Mouse (Mus musculus): ENCODE measurements around the gene Taf4. TPM values are rescaled to one million over a fixed set of nuclear protein-coding genes. Genes with fewer than 3 reads are reported as not detected.

The Taf4 gene
- total RNA-seq, 2 experiments from 2014 or later: 19.5 to 20.9 TPM

GRCm38 (mm10) chr2:179986437-179987022 is 10.1 kb upstream of the Taf4 start:
- intact Hi-C loops (cut with DNase I): no loop called here
- DNase-seq (ENCODE audit: extremely low spot score in 1 of 2, low spot score in 2 of 2): no peak

- no peak for DNase-seq (ENCODE audit: extremely low spot score in 1 of 2, low spot score in 2 of 2)
- intact Hi-C loops (cut with DNase I): no loop called here
Observed at GRCm38 (mm10) chr2:179985695-179986094, 9.2 kb upstream of the Taf4 start.

DNA sequence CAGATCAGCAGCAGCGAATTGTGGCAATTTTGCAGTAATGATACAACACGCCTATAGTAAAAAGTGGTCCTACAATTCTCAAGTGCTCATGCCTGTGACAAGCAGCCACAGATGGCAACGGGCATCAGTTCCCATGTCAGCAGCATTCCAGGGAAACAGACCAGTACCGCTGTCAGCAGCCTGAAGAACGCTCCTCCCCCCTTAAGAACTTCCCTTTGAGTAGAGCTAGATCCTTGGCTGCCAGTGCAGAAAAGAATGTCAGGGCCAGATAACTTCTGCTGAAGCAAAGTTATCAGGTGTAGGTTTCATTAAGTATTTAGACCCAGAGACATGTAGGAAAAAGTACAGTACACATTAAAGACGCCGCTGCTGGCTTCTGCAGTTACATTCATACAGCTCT is 8.4 kb upstream of the Taf4 start:
- DNase-seq (ENCODE audit: extremely low spot score in 1 of 2, low spot score in 2 of 2): no peak
- intact Hi-C loops (cut with DNase I): no loop called here

- DNase-seq (ENCODE audit: extremely low spot score in 1 of 2, low spot score in 2 of 2): no peak
- intact Hi-C loops (cut with DNase I): no loop called here
Observed at GRCm38 (mm10) chr2:179982715-179983114, 6.3 kb upstream of the Taf4 start.

- intact Hi-C loops (cut with DNase I): no loop called here
- no peak for DNase-seq (ENCODE audit: extremely low spot score in 1 of 2, low spot score in 2 of 2)
Observed at GRCm38 (mm10) chr2:179980616-179981015, 4.2 kb upstream of the Taf4 start.

DNA sequence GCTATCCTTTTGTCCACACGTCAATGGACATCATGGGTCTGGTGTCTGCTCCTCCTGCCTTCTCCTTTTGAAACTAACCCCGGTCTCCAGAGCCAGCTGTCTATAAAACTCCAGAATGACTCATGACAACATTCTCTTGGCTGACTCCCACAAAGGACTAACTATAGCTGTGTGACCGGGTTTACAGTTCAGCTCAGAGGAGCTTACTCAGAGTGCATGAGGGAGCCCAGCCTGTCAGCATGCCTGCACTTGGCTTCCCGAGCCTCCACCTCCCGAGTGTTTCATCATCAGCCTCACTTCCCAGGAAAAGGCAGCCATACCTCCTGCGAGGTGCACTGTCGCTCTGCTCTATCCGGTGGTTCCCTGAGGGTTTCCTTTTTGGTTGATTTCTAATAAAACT is 3.4 kb upstream of the Taf4 start:
- DNase-seq (ENCODE audit: extremely low spot score in 1 of 2, low spot score in 2 of 2): no peak
- intact Hi-C loops (cut with DNase I): loop anchor here (5.0 kb wide), 1 partner anchor 63 kb away; no protein-coding TSS in a partner anchor

DNA sequence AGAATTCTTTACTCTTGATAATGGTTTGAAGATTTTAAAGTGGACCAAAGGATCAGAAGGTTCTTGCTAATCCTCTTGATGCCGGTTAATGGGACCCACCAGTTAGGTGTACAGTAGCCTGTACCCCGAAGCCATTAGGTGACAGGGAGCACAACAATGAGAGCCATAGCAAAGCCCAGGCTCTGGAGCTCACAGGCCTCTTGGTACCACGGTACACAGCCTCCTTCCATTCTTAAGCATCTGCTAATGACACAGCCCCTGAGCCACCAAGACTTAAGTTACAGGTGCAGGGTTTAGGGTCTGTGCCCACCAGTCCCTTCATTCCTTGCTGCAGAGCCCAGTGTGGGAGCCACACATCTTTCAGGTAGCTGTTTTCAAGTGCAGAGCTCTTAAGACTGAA is 1.8 kb upstream of the Taf4 start:
- intact Hi-C loops (cut with DNase I): loop anchor here (5.0 kb wide), 1 partner anchor 61 kb away; no protein-coding TSS in a partner anchor
- DNase-seq (ENCODE audit: extremely low spot score in 1 of 2, low spot score in 2 of 2): no peak

DNA sequence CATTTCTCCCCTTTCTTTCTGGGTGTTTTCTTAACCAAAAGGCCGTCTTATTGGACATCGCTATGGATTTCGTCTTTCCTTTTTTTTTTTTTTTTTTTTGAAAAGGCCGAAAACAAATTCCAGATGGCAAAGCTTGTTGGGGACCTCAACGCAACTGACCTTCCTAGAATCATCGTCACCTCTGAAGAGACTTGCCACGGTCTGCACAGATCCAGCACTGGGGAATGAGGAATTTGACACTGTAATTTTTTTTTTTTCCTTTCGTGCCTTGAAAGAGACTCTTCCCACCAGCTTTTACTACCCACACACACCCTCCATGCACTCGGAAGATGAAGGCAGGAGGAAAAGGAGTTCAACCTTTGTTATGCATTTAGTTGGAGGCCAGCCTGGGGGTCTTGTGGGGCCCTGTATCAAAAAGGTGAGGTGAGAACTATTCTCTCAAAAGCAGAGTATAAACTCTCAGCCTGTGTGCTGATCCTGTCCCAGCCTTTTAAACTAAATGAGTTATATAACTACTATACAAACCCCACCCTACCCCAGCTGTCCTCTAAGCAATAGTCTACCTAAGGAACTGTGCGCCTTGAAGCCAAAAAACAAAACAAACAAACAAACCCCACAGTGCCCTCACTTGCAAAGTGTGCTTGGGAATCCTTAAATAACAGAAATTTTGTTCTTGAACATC is 1.0 kb upstream of the Taf4 start:
- intact Hi-C loops (cut with DNase I): loop anchor here (2.0 to 5.0 kb wide), 2 partner anchors 47 to 60 kb away; partner anchors contain the start of gene Lsm14b
- DNase-seq (ENCODE audit: extremely low spot score in 1 of 2, low spot score in 2 of 2): no peak

GRCm38 (mm10) chr2:179976295-179976627 is 185 bp downstream of the Taf4 start:
- intact Hi-C loops (cut with DNase I): loop anchor here (2.0 to 5.0 kb wide), 2 partner anchors 49 to 59 kb away; partner anchors contain the start of gene Lsm14b
- DNase-seq (ENCODE audit: extremely low spot score in 1 of 2, low spot score in 2 of 2): no peak

DNA sequence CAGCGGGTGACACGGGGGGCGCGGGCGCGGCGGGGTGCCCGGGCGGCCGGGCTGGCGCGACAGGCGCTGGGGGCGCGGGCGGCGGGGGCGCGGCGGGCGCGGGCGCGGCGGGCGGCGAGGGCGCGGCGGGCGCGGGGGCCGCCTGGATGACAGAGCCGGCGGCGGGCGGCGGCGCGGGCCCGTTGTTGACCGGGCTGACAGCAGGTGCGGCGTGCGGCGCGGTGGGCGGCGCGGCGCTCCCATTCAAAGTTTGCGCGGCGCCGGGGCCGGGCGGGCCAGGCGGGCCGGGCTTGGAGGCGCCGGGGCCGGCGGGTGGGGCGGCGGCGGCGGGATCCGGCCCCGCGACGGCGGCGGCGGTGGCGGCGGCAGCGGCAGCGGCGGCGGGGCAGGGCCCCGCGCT is 595 bp downstream of the Taf4 start:
- intact Hi-C loops (cut with DNase I): loop anchor here (2.0 to 5.0 kb wide), 2 partner anchors 49 to 59 kb away; partner anchors contain the start of gene Lsm14b
- DNase-seq (ENCODE audit: extremely low spot score in 1 of 2, low spot score in 2 of 2): peak in 1 of 2 experiments; percentile 66

- intact Hi-C loops (cut with DNase I): loop anchor here (5.0 kb wide), 1 partner anchor 58 kb away; no protein-coding TSS in a partner anchor
- peak in 1 of 2 experiments; percentile 60 for DNase-seq (ENCODE audit: extremely low spot score in 1 of 2, low spot score in 2 of 2)
Observed at GRCm38 (mm10) chr2:179974651-179975471, 1.6 kb downstream of the Taf4 start.

DNA sequence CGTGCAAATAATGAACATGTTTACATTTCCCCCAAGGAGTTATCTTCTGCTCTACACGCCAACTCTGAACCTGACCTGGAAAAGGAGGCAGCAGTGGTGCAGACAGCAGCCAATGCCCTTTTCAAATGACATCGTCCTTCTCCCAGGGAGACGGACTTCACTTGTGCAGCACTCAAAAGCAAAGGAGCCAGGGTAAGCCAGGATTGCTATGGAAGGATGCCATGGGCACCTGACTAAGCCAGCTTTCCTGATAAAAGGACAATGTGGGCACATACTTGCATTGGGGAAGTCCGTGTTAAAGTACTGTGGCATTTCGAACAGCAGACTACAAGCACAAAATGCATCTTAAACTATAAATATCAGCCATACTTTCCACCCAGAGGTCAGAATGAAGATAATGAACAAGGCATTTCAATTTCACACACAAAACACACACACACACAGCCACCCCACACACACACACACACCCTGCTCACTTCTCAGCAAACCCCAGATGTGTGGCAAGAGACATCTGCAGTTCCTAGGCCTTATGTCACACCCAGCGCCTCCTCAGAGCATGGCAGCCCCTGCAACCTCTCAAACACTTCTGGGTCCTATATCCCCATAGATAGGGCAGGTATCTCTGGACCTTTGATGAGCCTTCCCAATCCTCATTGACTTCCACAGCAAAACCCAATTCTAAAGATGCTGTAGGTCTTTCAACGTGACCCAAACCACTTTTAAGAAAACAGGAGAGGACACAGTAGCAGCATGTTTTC is 2.4 kb downstream of the Taf4 start:
- intact Hi-C loops (cut with DNase I): no loop called here
- no peak for DNase-seq (ENCODE audit: extremely low spot score in 1 of 2, low spot score in 2 of 2)

- intact Hi-C loops (cut with DNase I): no loop called here
- no peak for DNase-seq (ENCODE audit: extremely low spot score in 1 of 2, low spot score in 2 of 2)
Observed at GRCm38 (mm10) chr2:179972406-179972805, 4.0 kb downstream of the Taf4 start.

GRCm38 (mm10) chr2:179971891-179972290 is 4.6 kb downstream of the Taf4 start:
- intact Hi-C loops (cut with DNase I): no loop called here
- no peak for DNase-seq (ENCODE audit: extremely low spot score in 1 of 2, low spot score in 2 of 2)

- no peak for DNase-seq (ENCODE audit: extremely low spot score in 1 of 2, low spot score in 2 of 2)
- intact Hi-C loops (cut with DNase I): no loop called here
Observed at GRCm38 (mm10) chr2:179969137-179969536, 7.3 kb downstream of the Taf4 start.

DNA sequence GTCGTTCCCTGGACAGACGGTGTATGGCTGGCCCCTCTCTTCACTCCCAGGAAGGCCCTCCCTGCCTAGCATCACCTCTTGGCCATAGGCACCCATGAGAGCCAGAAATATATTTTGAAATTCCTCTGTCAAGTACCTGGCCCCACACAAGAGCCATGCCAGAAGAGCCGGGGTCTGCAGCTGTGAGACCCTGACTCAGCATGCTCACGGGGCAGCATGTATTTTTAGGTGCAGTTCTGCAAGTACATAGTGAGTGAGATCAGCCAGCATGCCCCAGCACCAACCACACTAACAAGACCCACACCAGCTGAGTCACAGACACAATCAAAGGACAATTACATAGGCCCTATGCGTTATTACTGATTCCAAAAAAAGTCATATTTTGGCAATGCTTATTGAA is 8.8 kb downstream of the Taf4 start:
- no peak for DNase-seq (ENCODE audit: extremely low spot score in 1 of 2, low spot score in 2 of 2)
- intact Hi-C loops (cut with DNase I): no loop called here

DNA sequence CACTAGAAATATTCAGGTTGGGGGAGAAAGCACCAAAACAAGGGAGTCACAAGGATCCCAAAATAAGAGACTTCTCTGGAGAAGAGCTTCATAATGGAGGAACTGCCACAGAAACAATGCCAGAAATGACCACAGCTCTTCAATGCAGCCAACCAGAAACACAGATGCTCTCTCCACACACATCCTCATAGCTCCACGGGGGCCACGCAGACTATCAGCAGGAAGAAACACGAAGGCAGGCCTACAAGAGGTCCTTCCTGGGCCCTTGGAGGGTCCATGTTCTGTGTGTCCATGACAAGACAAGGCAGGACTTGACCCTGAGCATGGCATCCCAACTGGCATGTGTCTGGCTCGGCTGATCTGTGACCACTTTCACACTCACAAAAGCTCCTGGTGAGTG is 15.0 kb downstream of the Taf4 start:
- no peak for DNase-seq (ENCODE audit: extremely low spot score in 1 of 2, low spot score in 2 of 2)
- intact Hi-C loops (cut with DNase I): no loop called here

GRCm38 (mm10) chr2:179960327-179960726 is 16.1 kb downstream of the Taf4 start:
- intact Hi-C loops (cut with DNase I): no loop called here
- DNase-seq (ENCODE audit: extremely low spot score in 1 of 2, low spot score in 2 of 2): no peak

- intact Hi-C loops (cut with DNase I): no loop called here
- DNase-seq (ENCODE audit: extremely low spot score in 1 of 2, low spot score in 2 of 2): no peak
Observed at GRCm38 (mm10) chr2:179959391-179959790, 17.1 kb downstream of the Taf4 start.
